Mouse (Mus musculus): ENCODE results near the gene Gm8251.

DNA sequence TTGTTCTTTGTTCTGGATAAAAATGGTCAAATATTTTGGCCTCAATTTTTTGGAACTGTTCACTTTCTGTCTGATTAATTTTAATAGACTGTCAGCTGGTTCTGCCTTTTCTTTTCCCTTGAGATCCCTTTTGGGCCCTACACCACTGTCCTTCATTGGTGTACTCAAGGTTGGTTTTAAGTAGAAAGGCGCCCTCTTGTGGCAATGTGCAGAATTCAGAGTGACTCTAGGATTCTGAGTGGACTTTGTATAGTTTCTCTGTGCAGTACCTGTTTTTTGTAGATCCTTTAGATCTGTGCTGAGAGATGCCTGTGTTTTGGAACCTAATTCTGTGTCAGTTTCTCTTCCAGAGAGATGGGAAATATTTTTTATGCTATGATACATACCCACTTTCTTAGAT lies 2.9 kb upstream of the Gm8251 start:
- TF ChIP-seq CTCF (IDR thresholded peaks at IDR 0.05; ENCODE audit: control insufficient read depth, insufficient read depth, low read length) (no peak), POLR2A (IDR thresholded peaks at IDR 0.05; ENCODE audit: borderline replicate concordance, control insufficient read depth, low read depth, low read length) (no peak)

Data from bone marrow, adult 2 months (tissue).